Comparison of ENCODE assay signal across 21 mouse cellular contexts in genomic region chr2:44416331-44416730, GRCm38 (mm10).
"Had no signal": no experiment of that assay in that cellular context is flagged by ENCODE, and none has a peak within 500 bp of the region (broad histone marks: within the 10 kb centered on the region; RNA-seq: fewer than 3 reads in every experiment).

No protein-coding gene starts in this region.

- H3K4me1 ChIP-seq: kidney, embryonic 15.5 days; liver, embryonic 15.5 days; megakaryocyte, embryonic 14.5 days; midbrain, embryonic 10.5 days; midbrain, embryonic 15.5 days; neural tube, embryonic 12.5 days; neural tube, embryonic 15.5 days had no signal

- H3K36me3 ChIP-seq: kidney, embryonic 15.5 days; liver, embryonic 15.5 days; lung, embryonic 15.5 days; midbrain, embryonic 10.5 days; midbrain, embryonic 15.5 days; neural tube, embryonic 12.5 days; neural tube, embryonic 15.5 days had no signal

- H3K9me3 ChIP-seq: kidney, embryonic 15.5 days; liver, embryonic 15.5 days; lung, embryonic 15.5 days; megakaryocyte, embryonic 14.5 days; midbrain, embryonic 10.5 days; midbrain, embryonic 15.5 days; neural tube, embryonic 12.5 days; neural tube, embryonic 15.5 days had no signal

- DNase-seq: kidney, postnatal 4 days; lung, adult 18-20 months; lung, postnatal 10 days; lung, postnatal 36 days; right cerebral cortex, adult 18-20 months; right cerebral cortex, postnatal 14 days; right cerebral cortex, postnatal 4 days; thymus, adult 2 months; thymus, postnatal 14 days; thymus, postnatal 4 days had no signal

- H3K9ac ChIP-seq: kidney, embryonic 15.5 days; liver, embryonic 15.5 days; lung, embryonic 15.5 days; midbrain, embryonic 15.5 days; neural tube, embryonic 12.5 days; neural tube, embryonic 15.5 days had no signal

- H3K27ac ChIP-seq: kidney, embryonic 15.5 days; liver, embryonic 15.5 days; lung, embryonic 15.5 days; midbrain, embryonic 10.5 days; midbrain, embryonic 15.5 days; neural tube, embryonic 12.5 days; neural tube, embryonic 15.5 days; stomach, postnatal 0 days had no signal

- H3K4me2 ChIP-seq: kidney, embryonic 15.5 days; liver, embryonic 11.5 days; liver, embryonic 15.5 days; lung, embryonic 15.5 days; midbrain, embryonic 15.5 days; neural tube, embryonic 12.5 days; neural tube, embryonic 15.5 days had no signal

- ATAC-seq: intestine, postnatal 0 days; midbrain, embryonic 15.5 days had no signal

- H3K4me3 ChIP-seq: kidney, embryonic 15.5 days; liver, embryonic 15.5 days; lung, embryonic 15.5 days; megakaryocyte, embryonic 14.5 days; midbrain, embryonic 10.5 days; midbrain, embryonic 15.5 days; neural tube, embryonic 12.5 days; neural tube, embryonic 15.5 days had no signal

- H3K27me3 ChIP-seq: kidney, embryonic 15.5 days; liver, embryonic 15.5 days; lung, embryonic 15.5 days; megakaryocyte, embryonic 14.5 days; midbrain, embryonic 15.5 days; neural tube, embryonic 12.5 days; neural tube, embryonic 15.5 days had no signal
